Mouse (Mus musculus): ENCODE measurements around the gene Pid1. TPM values are rescaled to one million over a fixed set of nuclear protein-coding genes. Genes with fewer than 3 reads are reported as not detected.

Pid1 gene
- polyA plus RNA-seq, 1 experiment, result 28.9 TPM

GRCm38 (mm10) chr1:84325309-84325708 lies 38.7 kb downstream of the Pid1 start:
- H3K4me3 ChIP-seq (replicated peaks; ENCODE audit: extremely low read depth, low read depth, low read length), result no peak overlapping the region
- no peak for DNase-seq
- TF ChIP-seq POLR2A (IDR thresholded peaks at IDR 0.05; ENCODE audit: borderline replicate concordance, extremely low read depth, low read depth, low read length) (no peak), CTCF (IDR thresholded peaks at IDR 0.05; ENCODE audit: insufficient read depth, low read length) (no peak)
- WGBS, result 39% methylated on average over 3 of the region's 3 CpGs
- H3K4me1 ChIP-seq (ENCODE audit: control insufficient read depth, insufficient read depth, low read length), result no peaks in the 10 kb centered on the region

GRCm38 (mm10) chr1:84321327-84321726 lies 42.7 kb downstream of the Pid1 start:
- TF ChIP-seq CTCF (IDR thresholded peaks at IDR 0.05; ENCODE audit: insufficient read depth, low read length) (no peak), POLR2A (IDR thresholded peaks at IDR 0.05; ENCODE audit: borderline replicate concordance, extremely low read depth, low read depth, low read length) (no peak)
- Histone ChIP-seq H3K4me3 (replicated peaks; ENCODE audit: extremely low read depth, low read depth, low read length) (no peak overlapping the region), H3K4me1 (ENCODE audit: control insufficient read depth, insufficient read depth, low read length) (no peaks in the 10 kb centered on the region)
- no peak for DNase-seq
- WGBS, result 36% methylated on average over 4 of the region's 4 CpGs

- WGBS, result 71% methylated on average over 1 of the region's 1 CpGs
- DNase-seq, result no peak
- TF ChIP-seq POLR2A (IDR thresholded peaks at IDR 0.05; ENCODE audit: borderline replicate concordance, extremely low read depth, low read depth, low read length) (no peak), CTCF (IDR thresholded peaks at IDR 0.05; ENCODE audit: insufficient read depth, low read length) (no peak)
These were observed 45.4 kb downstream of the Pid1 start for GRCm38 (mm10) chr1:84318569-84318968.

GRCm38 (mm10) chr1:84317827-84318226 lies 46.2 kb downstream of the Pid1 start:
- WGBS, result 74% methylated on average over 1 of the region's 1 CpGs
- H3K4me3 ChIP-seq (replicated peaks; ENCODE audit: extremely low read depth, low read depth, low read length), result no peak overlapping the region
- TF ChIP-seq CTCF (IDR thresholded peaks at IDR 0.05; ENCODE audit: insufficient read depth, low read length) (no peak), POLR2A (IDR thresholded peaks at IDR 0.05; ENCODE audit: borderline replicate concordance, extremely low read depth, low read depth, low read length) (no peak)
- no peaks in the 10 kb centered on the region for H3K4me1 ChIP-seq (ENCODE audit: control insufficient read depth, insufficient read depth, low read length)
- DNase-seq, result no peak

More at GRCm38 (mm10) chr1:84318569-84318968, 45.4 kb downstream of the Pid1 start:
- H3K4me3 ChIP-seq (replicated peaks; ENCODE audit: extremely low read depth, low read depth, low read length), result no peak overlapping the region
- no peaks in the 10 kb centered on the region for H3K4me1 ChIP-seq (ENCODE audit: control insufficient read depth, insufficient read depth, low read length)

GRCm38 (mm10) chr1:84309966-84310460 lies 54.0 kb downstream of the Pid1 start:
- Histone ChIP-seq H3K4me1 (ENCODE audit: control insufficient read depth, insufficient read depth, low read length) (peaks cover 3% of the 10 kb centered on the region), H3K4me3 (replicated peaks; ENCODE audit: extremely low read depth, low read depth, low read length) (no peak overlapping the region)
- no peak for TF ChIP-seq CTCF (IDR thresholded peaks at IDR 0.05; ENCODE audit: insufficient read depth, low read length)
- WGBS, result 43% methylated on average over 2 of the region's 2 CpGs
- DNase-seq, result no peak

GRCm38 (mm10) chr1:84305713-84306421 lies 58.1 kb downstream of the Pid1 start:
- DNase-seq, result no peak
- WGBS, result 63% methylated on average over 16 of the region's 16 CpGs
- no peak for TF ChIP-seq CTCF (IDR thresholded peaks at IDR 0.05; ENCODE audit: insufficient read depth, low read length)
- TF ChIP-seq POLR2A (IDR thresholded peaks at IDR 0.05; ENCODE audit: borderline replicate concordance, extremely low read depth, low read depth, low read length), result no peak
- Histone ChIP-seq H3K4me3 (replicated peaks; ENCODE audit: extremely low read depth, low read depth, low read length) (no peak overlapping the region), H3K4me1 (ENCODE audit: control insufficient read depth, insufficient read depth, low read length) (peaks cover 5% of the 10 kb centered on the region)

GRCm38 (mm10) chr1:84302788-84303187 lies 61.2 kb downstream of the Pid1 start:
- Histone ChIP-seq H3K4me3 (replicated peaks; ENCODE audit: extremely low read depth, low read depth, low read length) (no peak overlapping the region), H3K4me1 (ENCODE audit: control insufficient read depth, insufficient read depth, low read length) (peaks cover 5% of the 10 kb centered on the region)
- WGBS, result 38% methylated on average over 3 of the region's 3 CpGs
- no peak for TF ChIP-seq CTCF (IDR thresholded peaks at IDR 0.05; ENCODE audit: insufficient read depth, low read length)
- DNase-seq, result no peak

- 78% methylated on average over 1 of the region's 1 CpGs for WGBS
- DNase-seq, result no peak
These were observed 64.3 kb downstream of the Pid1 start for GRCm38 (mm10) chr1:84299719-84300118.

GRCm38 (mm10) chr1:84286682-84287111 lies 77.3 kb downstream of the Pid1 start:
- Histone ChIP-seq H3K4me1 (ENCODE audit: control insufficient read depth, insufficient read depth, low read length) (no peaks in the 10 kb centered on the region), H3K4me3 (replicated peaks; ENCODE audit: extremely low read depth, low read depth, low read length) (no peak overlapping the region)
- peak; percentile 30 for DNase-seq
- 33% methylated on average over 6 of the region's 6 CpGs for WGBS
- no peak for TF ChIP-seq POLR2A (IDR thresholded peaks at IDR 0.05; ENCODE audit: borderline replicate concordance, extremely low read depth, low read depth, low read length)
- peak; percentile 39; the same call in 1 of the 2 replicates for TF ChIP-seq CTCF (IDR thresholded peaks at IDR 0.05; ENCODE audit: insufficient read depth, low read length)

More at GRCm38 (mm10) chr1:84299719-84300118, 64.3 kb downstream of the Pid1 start:
- no peak for TF ChIP-seq CTCF (IDR thresholded peaks at IDR 0.05; ENCODE audit: insufficient read depth, low read length)
- TF ChIP-seq POLR2A (IDR thresholded peaks at IDR 0.05; ENCODE audit: borderline replicate concordance, extremely low read depth, low read depth, low read length), result no peak
- Histone ChIP-seq H3K4me3 (replicated peaks; ENCODE audit: extremely low read depth, low read depth, low read length) (no peak overlapping the region), H3K4me1 (ENCODE audit: control insufficient read depth, insufficient read depth, low read length) (0 out of 2 replicates have a peak, but pooled peaks cover 2% of the 10 kb centered on the region)

- no peaks in the 10 kb centered on the region for H3K4me1 ChIP-seq (ENCODE audit: control insufficient read depth, insufficient read depth, low read length)
- no peak overlapping the region for H3K4me3 ChIP-seq (replicated peaks; ENCODE audit: extremely low read depth, low read depth, low read length)
- 78% methylated on average over 7 of the region's 7 CpGs for WGBS
- TF ChIP-seq POLR2A (IDR thresholded peaks at IDR 0.05; ENCODE audit: borderline replicate concordance, extremely low read depth, low read depth, low read length), result no peak
- no peak for TF ChIP-seq CTCF (IDR thresholded peaks at IDR 0.05; ENCODE audit: insufficient read depth, low read length)
- no peak for DNase-seq
These were observed 78.4 kb downstream of the Pid1 start for GRCm38 (mm10) chr1:84285620-84286019.

All from lung, adult 2 months (tissue).